ENCODE assay signal across 10 mouse cellular contexts in genomic region chr19:6331178-6331577, GRCm38 (mm10). TPM values are rescaled to one million over a fixed set of nuclear protein-coding genes. Genes with fewer than 3 reads are reported as not detected.
DNase-seq lines count a peak whose midpoint lies in the region; ATAC-seq and TF ChIP-seq lines count a peak whose summit lies in the region.
"Had no signal": no experiment of that assay in that cellular context is flagged by ENCODE, and none has a peak within 500 bp of the region (broad histone marks: within the 10 kb centered on the region; RNA-seq: fewer than 3 reads in every experiment).

No protein-coding gene starts in this region.

- DNase-seq in heart, postnatal 4 days: no peak
- DNase-seq in midbrain, embryonic 11.5 days (ENCODE audit: low spot score, missing footprints): no peak
- DNase-seq in midbrain, postnatal 0 days (ENCODE audit: low spot score): no peak
- DNase-seq in kidney, postnatal 4 days: no peak
- no peak for DNase-seq in testis, postnatal 14 days (ENCODE audit: low spot score)

- H3K9ac ChIP-seq in heart, embryonic 12.5 days: peak overlapping the region; percentile 11; the same call in 1 of the 2 replicates
- peak overlapping the region; percentile 46 for H3K9ac ChIP-seq in midbrain, embryonic 11.5 days (ENCODE audit: low read length)
- no peak overlapping the region for H3K9ac ChIP-seq in midbrain, postnatal 0 days (replicated peaks; ENCODE audit: low read length, poor library complexity, severe bottlenecking)

- no peak for ATAC-seq in heart, embryonic 12.5 days (ENCODE audit: insufficient number of reproducible peaks, low FRiP score)
- no peak for ATAC-seq in midbrain, embryonic 11.5 days (ENCODE audit: low FRiP score)
- ATAC-seq in midbrain, postnatal 0 days (ENCODE audit: low FRiP score): no peak
- ATAC-seq: hindbrain, embryonic 16.5 days had no signal

- H3K79me2 ChIP-seq in myocyte (ENCODE audit: control insufficient read depth, insufficient read depth): peaks cover 7% of the 10 kb centered on the region

- H3K36me3 ChIP-seq in heart, embryonic 12.5 days: peaks cover under 1% of the 10 kb centered on the region
- H3K36me3 ChIP-seq in midbrain, embryonic 11.5 days (ENCODE audit: control insufficient read depth, insufficient read depth, low read length): no peaks in the 10 kb centered on the region
- no peaks in the 10 kb centered on the region for H3K36me3 ChIP-seq in midbrain, postnatal 0 days (ENCODE audit: insufficient read depth, low read length)
- H3K36me3 ChIP-seq in myocyte (ENCODE audit: control insufficient read depth, insufficient read depth): no peaks in the 10 kb centered on the region

- H3K9me3 ChIP-seq in heart, embryonic 12.5 days (replicated peaks): no peaks in the 10 kb centered on the region
- H3K9me3 ChIP-seq in midbrain, embryonic 11.5 days (ENCODE audit: control insufficient read depth, low read length): no peaks in the 10 kb centered on the region
- H3K9me3 ChIP-seq in midbrain, postnatal 0 days (ENCODE audit: low read length): no peaks in the 10 kb centered on the region
- H3K9me3 ChIP-seq: limb, embryonic 12.5 days had no signal

- 44% methylated on average over 5 of the region's 5 CpGs for WGBS in heart, embryonic 12.5 days
- WGBS in midbrain, embryonic 11.5 days: 76% methylated on average over 5 of the region's 5 CpGs
- WGBS in midbrain, postnatal 0 days: 70% methylated on average over 5 of the region's 5 CpGs

- no peak for TF ChIP-seq CTCF in midbrain, postnatal 0 days (IDR thresholded peaks at IDR 0.05)
- no peak for TF ChIP-seq CTCF in embryonic fibroblast, embryonic 13.5 days (IDR thresholded peaks at IDR 0.05; ENCODE audit: borderline replicate concordance, insufficient read depth, low read length)

- H3K4me1 ChIP-seq in heart, embryonic 12.5 days (replicated peaks): peaks cover 21% of the 10 kb centered on the region
- H3K4me1 ChIP-seq in midbrain, embryonic 11.5 days (ENCODE audit: control insufficient read depth, insufficient read depth, low read length): peaks cover 14% of the 10 kb centered on the region
- peaks cover 6% of the 10 kb centered on the region; the same call in 1 of the 2 replicates for H3K4me1 ChIP-seq in midbrain, postnatal 0 days (ENCODE audit: insufficient read depth, low read length)
- peaks cover 9% of the 10 kb centered on the region for H3K4me1 ChIP-seq in embryonic fibroblast, embryonic 13.5 days (ENCODE audit: control insufficient read depth, insufficient read depth, low read length)

- no peaks in the 10 kb centered on the region for H3K27me3 ChIP-seq in heart, embryonic 12.5 days (replicated peaks)
- no peaks in the 10 kb centered on the region for H3K27me3 ChIP-seq in midbrain, embryonic 11.5 days (ENCODE audit: control insufficient read depth, insufficient read depth, low read length)
- no peaks in the 10 kb centered on the region for H3K27me3 ChIP-seq in midbrain, postnatal 0 days (ENCODE audit: insufficient read depth, low read length)
- H3K27me3 ChIP-seq in myocyte (ENCODE audit: control insufficient read depth, insufficient read depth, insufficient read length): no peaks in the 10 kb centered on the region
- H3K27me3 ChIP-seq: limb, embryonic 12.5 days had no signal

- H3K27ac ChIP-seq in heart, embryonic 12.5 days (ENCODE audit: poor library complexity, severe bottlenecking): no peak overlapping the region
- H3K27ac ChIP-seq in midbrain, embryonic 11.5 days (ENCODE audit: low read depth, low read length): no peak overlapping the region
- H3K27ac ChIP-seq in midbrain, postnatal 0 days (ENCODE audit: low read depth, low read length): no peak overlapping the region
- H3K27ac ChIP-seq in embryonic fibroblast, embryonic 13.5 days (ENCODE audit: insufficient read depth, low read length): no peak overlapping the region; the same call in 1 of the 2 replicates

- 0 out of 2 replicates have a peak overlapping the region, but pooled peaks have one; percentile 3 for H3K4me3 ChIP-seq in heart, embryonic 12.5 days
- no peak overlapping the region for H3K4me3 ChIP-seq in midbrain, embryonic 11.5 days (ENCODE audit: low read depth, low read length)
- no peak overlapping the region for H3K4me3 ChIP-seq in midbrain, postnatal 0 days (ENCODE audit: low read depth, low read length)
- no peak overlapping the region for H3K4me3 ChIP-seq in embryonic fibroblast, embryonic 13.5 days (ENCODE audit: insufficient read depth, low read length)
- peak overlapping the region; percentile 0 for H3K4me3 ChIP-seq in myocyte

- no peak overlapping the region for H3ac ChIP-seq in myocyte (ENCODE audit: control insufficient read depth, insufficient read length)

- 0 out of 2 replicates have a peak, but pooled peaks have one; percentile 1 for TF ChIP-seq POLR2A in embryonic fibroblast, embryonic 13.5 days (IDR thresholded peaks at IDR 0.05; ENCODE audit: low read depth, low read length)
- TF ChIP-seq POLR2A in myocyte (IDR thresholded peaks at IDR 0.05; ENCODE audit: insufficient read length, low read depth): no peak

- H3K4me2 ChIP-seq in heart, embryonic 12.5 days: peak overlapping the region; percentile 48
- H3K4me2 ChIP-seq in midbrain, embryonic 11.5 days: no peak overlapping the region
- no peak overlapping the region for H3K4me2 ChIP-seq in midbrain, postnatal 0 days (ENCODE audit: low read depth, low read length, poor library complexity, severe bottlenecking)
- peak overlapping the region; percentile 89 for H3K4me2 ChIP-seq in myocyte (ENCODE audit: low read depth)

TF ChIP-seq in myocyte, 11 proteins besides CTCF, POLR2A, EP300 and RAD21 (continues in another document):
- TF ChIP-seq CEBPB (IDR thresholded peaks at IDR 0.05; ENCODE audit: insufficient read depth, poor library complexity, severe bottlenecking): peak; percentile 54; the same call in 1 of the 2 replicates
- no peak for TF ChIP-seq E2F4 (IDR thresholded peaks at IDR 0.05; ENCODE audit: insufficient read depth)
- TF ChIP-seq MAX (IDR thresholded peaks at IDR 0.05; ENCODE audit: low read depth): no peak
- TF ChIP-seq SRF (IDR thresholded peaks at IDR 0.05; ENCODE audit: control insufficient read depth, insufficient read length, low read depth): no peak
- peak; percentile 80 to 96 (median 95) for TF ChIP-seq MYOD1 (IDR thresholded peaks at IDR 0.05; ENCODE audit: control insufficient read depth in 1 of 3, insufficient read length in 2 of 3, low read depth in 2 of 3)
- no peak for TF ChIP-seq REST (IDR thresholded peaks at IDR 0.05; ENCODE audit: insufficient read depth, insufficient read length)
- TF ChIP-seq POLR2AphosphoS2 (IDR thresholded peaks at IDR 0.05; ENCODE audit: insufficient read length, low read depth): no peak
- peak in 2 of 3 experiments; percentile 91 to 96 for TF ChIP-seq MYOG (IDR thresholded peaks at IDR 0.05; ENCODE audit: control insufficient read depth in 1 of 3, insufficient read depth in 1 of 3, insufficient read length in 2 of 3, low read depth in 2 of 3)
- TF ChIP-seq USF1 (IDR thresholded peaks at IDR 0.05; ENCODE audit: low read depth): no peak

RNA-seq across cellular contexts. Expression of gene Men1, which starts 3.6 kb away (rescaled TPM):
- polyA plus RNA-seq in heart, embryonic 12.5 days (2016; fragmentation: Nextera tagmentation; extraction: Ambion mirVana): 48.7 and 52.1 TPM in 2 replicates
- 10 to 100 TPM; 16.6 to 18.5 TPM for total RNA-seq in heart, postnatal 4 days (2021)
- 51.2 and 54.7 TPM in 2 replicates for polyA plus RNA-seq in midbrain, embryonic 11.5 days (2014; fragmentation: Nextera tagmentation; extraction: Ambion mirVana)
- 59.6 and 85.6 TPM in 2 replicates for total RNA-seq in midbrain, postnatal 0 days (2014; rRNA removed)
- polyA plus RNA-seq in midbrain, postnatal 0 days (2015; fragmentation: Nextera tagmentation; extraction: Ambion mirVana): 56.8 and 60.6 TPM in 2 replicates
- 36.1 and 37.5 TPM in 2 replicates for polyA plus RNA-seq in embryonic fibroblast, embryonic 13.5 days (2011; ENCODE audit: insufficient read length, low read depth, missing spikeins)
- 37.2 TPM for polyA plus RNA-seq in myocyte (2012; fragmentation: generic; extraction: Trizol)

RNA-seq across cellular contexts. Expression of gene Map4k2, which starts 9.8 kb away (rescaled TPM):
- polyA plus RNA-seq in heart, embryonic 12.5 days (2016; fragmentation: Nextera tagmentation; extraction: Ambion mirVana): 14.1 and 15.7 TPM in 2 replicates
- total RNA-seq in heart, postnatal 4 days (2021): 10 to 100 TPM; 37.5 to 42.8 TPM
- polyA plus RNA-seq in midbrain, embryonic 11.5 days (2014; fragmentation: Nextera tagmentation; extraction: Ambion mirVana): 6.2 and 8.6 TPM in 2 replicates
- 70.6 and 86.8 TPM in 2 replicates for total RNA-seq in midbrain, postnatal 0 days (2014; rRNA removed)
- polyA plus RNA-seq in midbrain, postnatal 0 days (2015; fragmentation: Nextera tagmentation; extraction: Ambion mirVana): 18.1 TPM in 2 replicates
- 18.0 and 24.3 TPM in 2 replicates for polyA plus RNA-seq in embryonic fibroblast, embryonic 13.5 days (2011; ENCODE audit: insufficient read length, low read depth, missing spikeins)
- polyA plus RNA-seq in myocyte (2012; fragmentation: generic; extraction: Trizol): 10.0 TPM

RNA-seq across cellular contexts. Expression of gene Cdc42bpg, which starts 24.9 kb away (rescaled TPM):
- 0.34 and 0.44 TPM in 2 replicates for polyA plus RNA-seq in heart, embryonic 12.5 days (2016; fragmentation: Nextera tagmentation; extraction: Ambion mirVana)
- total RNA-seq in heart, postnatal 4 days (2021): 1 to 10 TPM; 8.2 to 10.0 TPM
- polyA plus RNA-seq in midbrain, embryonic 11.5 days (2014; fragmentation: Nextera tagmentation; extraction: Ambion mirVana): 0.23 and 0.42 TPM in 2 replicates
- total RNA-seq in midbrain, postnatal 0 days (2014; rRNA removed): 4.8 and 5.4 TPM in 2 replicates
- 0.20 and 0.67 TPM in 2 replicates for polyA plus RNA-seq in midbrain, postnatal 0 days (2015; fragmentation: Nextera tagmentation; extraction: Ambion mirVana)
- 17.0 and 18.6 TPM in 2 replicates for polyA plus RNA-seq in embryonic fibroblast, embryonic 13.5 days (2011; ENCODE audit: insufficient read length, low read depth, missing spikeins)
- 10.0 TPM for polyA plus RNA-seq in myocyte (2012; fragmentation: generic; extraction: Trizol)

RNA-seq across cellular contexts. Expression of gene Sf1, which starts 32.3 kb away (rescaled TPM):
- polyA plus RNA-seq in heart, embryonic 12.5 days (2016; fragmentation: Nextera tagmentation; extraction: Ambion mirVana): 127 and 130 TPM in 2 replicates
- 100 to 1,000 TPM; 181 to 188 TPM for total RNA-seq in heart, postnatal 4 days (2021)
- polyA plus RNA-seq in midbrain, embryonic 11.5 days (2014; fragmentation: Nextera tagmentation; extraction: Ambion mirVana): 186 and 215 TPM in 2 replicates
- total RNA-seq in midbrain, postnatal 0 days (2014; rRNA removed): 70.5 and 92.2 TPM in 2 replicates
- 90.2 and 95.5 TPM in 2 replicates for polyA plus RNA-seq in midbrain, postnatal 0 days (2015; fragmentation: Nextera tagmentation; extraction: Ambion mirVana)
- 186 and 226 TPM in 2 replicates for polyA plus RNA-seq in embryonic fibroblast, embryonic 13.5 days (2011; ENCODE audit: insufficient read length, low read depth, missing spikeins)
- polyA plus RNA-seq in myocyte (2012; fragmentation: generic; extraction: Trizol): 131 TPM

RNA-seq across cellular contexts. Expression of gene Pygm, which starts 53.0 kb away (rescaled TPM):
- polyA plus RNA-seq in heart, embryonic 12.5 days (2016; fragmentation: Nextera tagmentation; extraction: Ambion mirVana): 224 and 234 TPM in 2 replicates
- 100 to 1,000 TPM; 455 to 466 TPM for total RNA-seq in heart, postnatal 4 days (2021)
- polyA plus RNA-seq in midbrain, embryonic 11.5 days (2014; fragmentation: Nextera tagmentation; extraction: Ambion mirVana): 0.81 and 1.8 TPM in 2 replicates
- total RNA-seq in midbrain, postnatal 0 days (2014; rRNA removed): 16.4 and 25.8 TPM in 2 replicates
- 11.7 and 13.2 TPM in 2 replicates for polyA plus RNA-seq in midbrain, postnatal 0 days (2015; fragmentation: Nextera tagmentation; extraction: Ambion mirVana)
- polyA plus RNA-seq in embryonic fibroblast, embryonic 13.5 days (2011; ENCODE audit: insufficient read length, low read depth, missing spikeins): 0.38 and 0.91 TPM in 2 replicates
- polyA plus RNA-seq in myocyte (2012; fragmentation: generic; extraction: Trizol): 232 TPM

Comparison
In these comparisons a context has a peak if more than half of its experiments do, and no peak if none do; other contexts are left out.
1. H3K4me2 ChIP-seq: peak in heart, embryonic 12.5 days (single experiment) and myocyte (single experiment); none in midbrain, embryonic 11.5 days (single experiment) and midbrain, postnatal 0 days (single experiment).
2. H3K4me3 ChIP-seq: peak in heart, embryonic 12.5 days (single experiment) and myocyte (single experiment); none in midbrain, embryonic 11.5 days (single experiment), midbrain, postnatal 0 days (single experiment) and embryonic fibroblast, embryonic 13.5 days (single experiment).